Mouse (Mus musculus) right cerebral cortex, adult 2 months (tissue): ENCODE measurements at regions not wholly inside any gene's neighbourhood (a gene's known extent, or its start where the extent isn't known, plus 50 kb on each side); places are given as distances from the start of the nearest gene placed in this dataset.

Experiments
- DNase-seq, 2 experiments: peaks; one replicate each; pipeline ENCODE4 v3.0.0; 2021 to 2022; ENCODE audit warnings: low spot score in 2 of 2

GRCm38 (mm10) chr15:52783940-52784339 lies 1100.8 kb upstream of the Gm7489 start:
- DNase-seq = no peak

DNA sequence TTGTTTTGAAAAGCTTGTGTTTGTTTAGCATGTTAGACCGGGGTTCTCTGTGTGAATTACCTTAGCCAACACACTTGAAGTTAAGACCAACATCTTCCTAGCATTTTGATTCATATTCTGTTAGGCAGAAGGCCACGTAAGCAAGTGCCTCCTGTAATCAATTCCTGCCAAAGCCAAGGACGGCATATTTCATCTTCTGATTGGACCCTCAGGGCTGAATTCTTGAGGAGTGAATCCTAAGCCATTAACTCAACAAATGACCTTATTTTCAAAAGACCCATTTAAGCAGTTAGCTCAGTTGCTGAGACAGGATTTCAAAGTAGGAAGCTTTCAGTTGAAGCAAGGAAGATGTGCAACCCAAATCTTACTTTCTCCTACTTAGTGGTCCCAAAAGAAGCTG lies 1099.5 kb upstream of the Gm7489 start:
- DNase-seq = no peak

GRCm38 (mm10) chr15:52785976-52786375 lies 1098.7 kb upstream of the Gm7489 start:
- no peak for DNase-seq

GRCm38 (mm10) chr15:52805479-52806199 lies 1079.1 kb upstream of the Gm7489 start:
- peak; percentile 15 to 41 for DNase-seq

DNA sequence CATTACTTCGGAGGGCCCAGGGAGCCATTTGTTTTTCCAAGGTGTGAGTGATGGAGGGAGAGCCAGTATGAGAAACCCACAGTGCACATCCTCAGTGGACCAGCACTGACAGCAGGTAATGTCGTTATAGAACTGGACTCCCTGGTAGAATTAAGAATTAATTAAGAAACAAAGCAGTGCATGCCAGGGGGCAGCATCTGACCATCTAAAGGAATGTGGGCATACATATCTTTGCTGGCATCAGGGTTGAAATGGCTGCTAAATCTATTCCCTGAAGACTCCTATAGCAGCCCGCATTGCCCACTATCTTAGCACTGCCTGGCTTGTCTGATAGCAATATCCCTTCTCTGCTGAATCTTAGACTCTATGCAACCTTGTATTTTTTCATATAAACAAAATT lies 1076.1 kb upstream of the Gm7489 start:
- DNase-seq = peak; percentile 22 to 35

DNA sequence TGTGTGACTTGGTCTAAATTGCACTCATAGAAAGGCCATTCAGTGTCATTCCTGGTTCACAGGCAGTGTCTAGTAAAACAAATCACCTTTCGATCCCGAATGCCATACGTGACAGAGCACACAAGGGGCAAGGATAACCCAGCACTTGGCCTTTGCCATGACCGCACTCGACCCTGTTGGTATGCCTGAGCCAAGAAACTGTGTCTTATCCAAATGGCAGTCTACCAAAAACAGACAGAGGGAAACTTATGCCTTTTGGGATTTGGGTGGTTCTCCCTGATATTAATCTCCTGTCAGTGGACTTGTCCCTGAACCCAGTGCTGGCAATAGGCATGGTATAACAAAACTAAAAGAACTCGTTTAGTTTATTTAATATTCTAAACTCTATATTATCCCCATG lies 1063.9 kb upstream of the Gm7489 start:
- no peak for DNase-seq

GRCm38 (mm10) chr15:52836896-52837295 lies 1047.8 kb upstream of the Gm7489 start:
- no peak for DNase-seq

DNA sequence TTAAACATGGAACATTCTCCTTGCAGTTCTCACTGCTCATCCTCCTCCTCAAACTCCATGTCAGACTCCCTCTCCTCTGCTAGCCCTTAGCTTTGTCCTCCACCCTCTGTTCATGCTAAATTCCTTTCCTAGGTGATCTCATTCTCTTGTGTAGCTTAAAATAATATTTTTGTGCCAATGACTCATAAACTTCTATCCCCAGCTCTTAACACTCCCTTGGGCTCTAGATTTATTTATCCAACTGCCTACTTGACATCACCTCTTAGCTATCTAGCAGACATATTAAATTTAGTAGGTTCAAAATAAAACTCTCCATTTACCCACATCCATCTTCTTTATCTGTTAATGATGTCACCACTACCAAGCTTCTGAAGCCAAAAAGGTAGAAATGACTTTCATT lies 1036.6 kb upstream of the Gm7489 start:
- DNase-seq = no peak

GRCm38 (mm10) chr15:52858682-52859081 lies 1026.0 kb upstream of the Gm7489 start:
- DNase-seq = no peak

GRCm38 (mm10) chr15:52863494-52863893 lies 1021.2 kb upstream of the Gm7489 start:
- no peak for DNase-seq

GRCm38 (mm10) chr15:52892244-52892950 lies 992.3 kb upstream of the Gm7489 start:
- no peak for DNase-seq

DNA sequence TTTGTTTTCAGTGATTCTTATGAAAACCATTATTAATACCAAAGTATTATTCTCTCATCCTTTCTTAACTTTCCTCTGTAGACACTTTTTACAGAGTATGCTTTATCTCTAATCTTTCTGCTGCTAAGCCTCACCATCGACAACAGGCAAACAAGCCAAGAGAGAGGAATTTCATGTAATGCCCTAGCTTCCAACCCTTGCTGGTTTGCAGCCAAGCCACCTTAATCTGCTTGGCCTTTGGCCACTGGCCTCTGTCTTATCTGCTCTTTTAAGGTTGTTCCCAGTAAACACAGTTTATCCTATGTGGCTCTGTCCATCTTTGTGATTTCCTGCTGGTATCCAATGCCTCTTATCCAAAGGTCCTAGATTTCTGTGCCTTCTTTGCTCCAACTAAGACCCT lies 986.6 kb upstream of the Gm7489 start:
- DNase-seq = no peak

DNA sequence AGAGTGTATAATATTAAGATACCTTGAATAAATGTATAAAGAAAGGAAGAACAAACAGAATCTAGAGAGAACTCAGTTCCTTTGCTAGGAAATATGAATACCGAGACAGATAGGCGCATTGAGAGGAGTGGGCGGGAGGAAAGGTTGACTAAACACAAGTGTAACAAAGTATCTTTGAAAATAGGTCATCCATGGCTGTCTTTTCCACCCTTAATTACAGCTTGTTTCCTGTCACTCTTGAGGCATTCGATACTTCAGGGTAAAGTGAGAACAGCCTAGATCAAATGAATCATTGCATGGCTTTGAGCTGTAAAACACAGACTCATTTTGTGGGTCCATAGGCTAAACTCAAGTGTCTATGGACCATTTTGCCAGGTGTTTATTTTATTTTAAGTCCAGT lies 985.3 kb upstream of the Gm7489 start:
- no peak for DNase-seq

GRCm38 (mm10) chr15:52899822-52900221 lies 984.9 kb upstream of the Gm7489 start:
- DNase-seq = no peak

DNA sequence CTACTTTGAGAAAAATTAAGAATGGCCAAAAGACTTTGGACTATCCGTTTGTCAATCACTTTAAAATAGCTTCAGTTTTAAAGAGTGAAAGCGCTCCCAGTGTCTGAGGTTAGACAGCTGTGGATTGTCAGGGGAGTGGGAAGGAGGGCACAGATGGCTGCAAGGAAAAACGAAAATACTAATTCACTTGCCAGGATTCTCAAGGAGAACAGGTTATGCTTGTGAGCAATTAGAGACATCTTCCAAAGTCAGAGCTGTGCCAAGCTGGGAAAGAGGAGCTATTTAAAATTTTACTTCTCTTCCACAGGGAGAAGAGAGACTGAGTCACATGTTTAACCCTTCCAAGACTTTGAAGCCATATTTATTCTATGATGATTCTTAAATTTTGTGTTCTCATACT lies 979.5 kb upstream of the Gm7489 start:
- DNase-seq = peak; percentile 20 to 26

- DNase-seq = no peak
These were observed 977.5 kb upstream of the Gm7489 start for GRCm38 (mm10) chr15:52907217-52907616.

GRCm38 (mm10) chr15:52922277-52922676 lies 962.4 kb upstream of the Gm7489 start:
- no peak for DNase-seq

- no peak for DNase-seq
These were observed 956.3 kb upstream of the Gm7489 start for GRCm38 (mm10) chr15:52928408-52928807.

DNA sequence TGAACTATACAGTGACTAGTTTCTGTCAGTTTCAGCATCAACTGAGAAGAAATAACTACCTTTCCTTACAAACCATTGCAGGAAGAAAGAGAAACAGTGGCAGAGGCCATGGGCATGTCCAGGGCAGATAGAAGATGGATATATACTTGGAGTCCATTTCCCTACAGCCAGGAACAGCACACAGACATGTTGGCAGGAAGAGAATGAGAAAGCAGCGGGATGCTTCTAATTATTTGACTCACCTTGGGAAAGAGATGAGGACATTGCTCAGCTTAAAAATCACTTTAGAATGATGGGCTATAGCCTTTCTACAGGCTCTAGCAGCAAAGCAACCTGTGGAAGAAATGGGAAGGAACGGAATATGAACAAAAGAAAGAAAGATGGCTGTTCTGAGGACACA lies 947.6 kb upstream of the Gm7489 start:
- DNase-seq = no peak

DNA sequence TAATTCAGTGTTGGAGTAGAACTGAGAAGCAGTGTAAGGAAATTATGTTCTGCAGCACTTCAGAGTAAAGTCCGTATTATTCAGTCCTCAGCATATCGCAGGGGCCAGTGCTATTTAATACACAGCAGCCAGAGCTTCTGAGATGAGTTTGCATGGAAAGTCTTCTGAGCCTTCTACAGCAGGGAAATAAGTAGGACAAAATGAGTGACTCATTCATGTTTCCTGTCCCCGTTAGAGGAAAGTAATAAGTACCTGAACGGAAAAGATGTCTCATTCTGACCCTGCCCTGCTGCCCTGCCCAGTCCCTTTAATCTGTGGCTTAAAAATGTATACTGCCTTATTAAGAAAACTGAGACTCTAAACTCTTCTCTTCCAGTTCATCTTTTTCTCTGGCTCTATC lies 940.1 kb upstream of the Gm7489 start:
- DNase-seq = no peak

DNA sequence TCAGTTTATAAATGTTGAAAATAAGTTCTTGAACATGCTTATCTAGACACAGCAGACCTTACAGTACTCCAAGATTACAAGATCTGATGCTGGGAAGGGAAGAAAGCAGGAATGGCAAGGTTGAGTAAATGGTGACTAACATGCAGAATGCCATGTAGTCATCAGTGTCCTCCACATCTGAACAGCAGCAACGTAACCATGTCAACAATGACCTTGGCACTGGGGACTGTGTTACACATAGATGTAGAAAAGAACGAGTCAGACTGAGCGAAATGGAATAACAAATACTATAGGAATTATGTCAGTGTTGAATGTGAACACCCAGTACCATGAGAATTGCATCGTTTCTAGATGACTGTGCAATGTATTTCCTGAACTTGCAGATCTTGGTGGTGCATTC lies 936.5 kb upstream of the Gm7489 start:
- DNase-seq = no peak

DNA sequence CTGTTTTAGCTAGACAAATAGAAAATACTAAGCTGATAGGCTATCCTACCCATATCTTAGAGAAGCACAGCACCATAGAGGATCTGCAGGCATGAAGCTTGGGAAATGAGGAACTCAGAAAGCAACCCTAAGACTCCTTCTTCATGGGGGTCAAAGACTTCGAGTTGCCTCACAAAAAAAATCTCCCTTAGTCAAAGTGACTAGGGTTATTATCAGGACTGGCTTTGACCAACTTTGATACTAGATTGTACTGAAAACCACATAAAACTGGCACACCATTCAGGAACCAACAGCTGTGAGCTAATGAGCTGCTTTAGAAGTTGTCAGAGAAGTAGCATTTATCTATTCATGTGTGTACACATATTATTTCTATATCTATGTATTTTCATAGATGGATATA lies 931.2 kb upstream of the Gm7489 start:
- DNase-seq = no peak
